Mouse (Mus musculus): Measurements from ENCODE around the gene Kif22. TPM values are rescaled to one million over a fixed set of nuclear protein-coding genes. Genes with fewer than 3 reads are reported as not detected.

The Kif22 gene
- polyA plus RNA-seq, 1 experiment from 2014 or later, result 47.3 TPM

- no peak for DNase-seq (ENCODE audit: low read depth, low spot score)
- no peaks in the 10 kb centered on the region for H3K27me3 ChIP-seq
- in situ Hi-C loops (cut with MboI; ENCODE audit: low pct_unique_long_range_greater_than_20kb), result no loop called here
- no peak for ATAC-seq
- CTCF ChIA-PET, result interaction anchor here (0.8 to 2.1 kb wide), 2 partner anchors 12 to 38 kb away, joined by 3 to 4 read pairs; partner anchors contain the start of gene Kif22
- TF ChIP-seq CTCF (IDR thresholded peaks at IDR 0.05), result no peak
- POLR2A ChIA-PET, result interaction anchor here (0.8 kb wide), 1 partner anchor 12 kb away, joined by 3 read pairs; the partner anchor contains the start of gene Kif22
Measured at GRCm38 (mm10) chr7:127030172-127030571, 12.1 kb downstream of the Kif22 start.

GRCm38 (mm10) chr7:127027885-127028284 lies 14.4 kb downstream of the Kif22 start:
- no peak for TF ChIP-seq CTCF (IDR thresholded peaks at IDR 0.05)
- no peak for DNase-seq (ENCODE audit: low read depth, low spot score)
- no peaks in the 10 kb centered on the region for H3K27me3 ChIP-seq
- CTCF ChIA-PET, result interaction anchor here (1.0 to 1.8 kb wide), 3 partner anchors 43 to 83 kb away, joined by 3 to 4 read pairs (median 3); no protein-coding TSS in a partner anchor
- POLR2A ChIA-PET, result interaction anchor here (0.7 to 5.6 kb wide), 5 partner anchors 11 to 62 kb away, joined by 3 to 31 read pairs (median 5); partner anchors contain the start of genes Kif22, Pagr1a and Pagr1b
- in situ Hi-C loops (cut with MboI; ENCODE audit: low pct_unique_long_range_greater_than_20kb), result no loop called here
- ATAC-seq, result no peak

- ChIA-PET POLR2A (interaction anchor here (0.7 to 5.6 kb wide), 4 partner anchors 10 to 44 kb away, joined by 3 to 31 read pairs (median 5); partner anchors contain the start of genes Kif22, Pagr1a and Pagr1b), CTCF (interaction anchor here (1.0 to 1.8 kb wide), 2 partner anchors 44 to 77 kb away, joined by 3 to 4 read pairs; no protein-coding TSS in a partner anchor)
Measured at GRCm38 (mm10) chr7:127026984-127027726, 15.1 kb downstream of the Kif22 start, which contains the start of gene Maz. TSS of gene Maz (minus strand) at chr7:127027037.

GRCm38 (mm10) chr7:127026616-127026983 lies 15.7 kb downstream of the Kif22 start:
- ChIA-PET CTCF (interaction anchor here (3.3 kb wide), 1 partner anchor 11 kb away, joined by 21 read pairs; the partner anchor contains the start of genes Mvp, Pagr1a and Pagr1b), POLR2A (interaction anchor here (5.6 kb wide), 1 partner anchor 10 kb away, joined by 31 read pairs; the partner anchor contains the start of genes Pagr1a and Pagr1b)
- DNase-seq (ENCODE audit: low read depth, low spot score) (no peak), ATAC-seq (peak; percentile 1)
- in situ Hi-C loops (cut with MboI; ENCODE audit: low pct_unique_long_range_greater_than_20kb), result no loop called here
- no peaks in the 10 kb centered on the region for H3K27me3 ChIP-seq
- TF ChIP-seq CTCF (IDR thresholded peaks at IDR 0.05), result no peak

More at GRCm38 (mm10) chr7:127026984-127027726, 15.1 kb downstream of the Kif22 start, which contains the start of gene Maz:
- TF ChIP-seq CTCF (IDR thresholded peaks at IDR 0.05), result no peak
- ATAC-seq (peak; percentile 44), DNase-seq (ENCODE audit: low read depth, low spot score) (peak; percentile 87)
- in situ Hi-C loops (cut with MboI; ENCODE audit: low pct_unique_long_range_greater_than_20kb), result no loop called here
- H3K27me3 ChIP-seq, result no peaks in the 10 kb centered on the region

- H3K27me3 ChIP-seq, result no peaks in the 10 kb centered on the region
- CTCF ChIA-PET, result interaction anchor here (3.3 kb wide), 1 partner anchor 11 kb away, joined by 21 read pairs; the partner anchor contains the start of genes Mvp, Pagr1a and Pagr1b
- TF ChIP-seq CTCF (IDR thresholded peaks at IDR 0.05), result no peak
- POLR2A ChIA-PET, result interaction anchor here (1.6 to 5.6 kb wide), 2 partner anchors 10 to 77 kb away, joined by 9 to 31 read pairs; partner anchors contain the start of genes Pagr1a and Pagr1b
- peak; percentile 26 for ATAC-seq
- in situ Hi-C loops (cut with MboI; ENCODE audit: low pct_unique_long_range_greater_than_20kb), result no loop called here
- no peak for DNase-seq (ENCODE audit: low read depth, low spot score)
Measured at GRCm38 (mm10) chr7:127026161-127026600, 16.1 kb downstream of the Kif22 start.

- no peak for TF ChIP-seq CTCF (IDR thresholded peaks at IDR 0.05)
- POLR2A ChIA-PET, result interaction anchor here (1.6 to 5.6 kb wide), 2 partner anchors 9 to 77 kb away, joined by 9 to 31 read pairs; partner anchors contain the start of genes Pagr1a and Pagr1b
- no peak for ATAC-seq
- H3K27me3 ChIP-seq, result no peaks in the 10 kb centered on the region
- in situ Hi-C loops (cut with MboI; ENCODE audit: low pct_unique_long_range_greater_than_20kb), result no loop called here
- DNase-seq (ENCODE audit: low read depth, low spot score), result no peak
- CTCF ChIA-PET, result interaction anchor here (0.8 to 3.3 kb wide), 2 partner anchors 10 to 76 kb away, joined by 3 to 21 read pairs; partner anchors contain the start of genes Mvp, Pagr1a and Pagr1b
Measured at GRCm38 (mm10) chr7:127025556-127026160, 16.6 kb downstream of the Kif22 start.

GRCm38 (mm10) chr7:127024755-127025555 lies 17.3 kb downstream of the Kif22 start:
- POLR2A ChIA-PET, result interaction anchor here (0.6 to 5.6 kb wide), 5 partner anchors 8 to 78 kb away, joined by 4 to 31 read pairs (median 5); partner anchors contain the start of genes Mvp, Pagr1a and Pagr1b
- in situ Hi-C loops (cut with MboI; ENCODE audit: low pct_unique_long_range_greater_than_20kb), result no loop called here
- CTCF ChIA-PET, result interaction anchor here (0.8 to 3.3 kb wide), 4 partner anchors 10 to 86 kb away, joined by 3 to 21 read pairs (median 4); partner anchors contain the start of genes Mvp, Pagr1a and Pagr1b
- TF ChIP-seq CTCF (IDR thresholded peaks at IDR 0.05), result no peak
- DNase-seq (ENCODE audit: low read depth, low spot score), result no peak
- ATAC-seq, result peak; percentile 23
- no peaks in the 10 kb centered on the region for H3K27me3 ChIP-seq

- DNase-seq (ENCODE audit: low read depth, low spot score), result no peak
- ChIA-PET POLR2A (interaction anchor here (0.6 to 5.6 kb wide), 8 partner anchors 7 to 609 kb away, joined by 3 to 31 read pairs (median 4); partner anchors contain the start of genes Mvp, Pagr1a and Pagr1b), CTCF (interaction anchor here (1.0 to 3.3 kb wide), 3 partner anchors 9 to 87 kb away, joined by 3 to 21 read pairs (median 4); partner anchors contain the start of genes Mvp, Pagr1a and Pagr1b)
- in situ Hi-C loops (cut with MboI; ENCODE audit: low pct_unique_long_range_greater_than_20kb), result no loop called here
- no peak for TF ChIP-seq CTCF (IDR thresholded peaks at IDR 0.05)
- no peaks in the 10 kb centered on the region for H3K27me3 ChIP-seq
- ATAC-seq, result no peak
Measured at GRCm38 (mm10) chr7:127023896-127024690, 18.2 kb downstream of the Kif22 start.
